Mouse (Mus musculus) heart, postnatal 0 days (tissue): ENCODE data around the gene Cox6a2. TPM values are rescaled to one million over a fixed set of nuclear protein-coding genes. Genes with fewer than 3 reads are reported as not detected.

Source experiments
- ATAC-seq: fragments of 200-750 bp; cut with Nextera tagmentation; 2 replicates; pipeline ENCODE4 v1.8.0; 2017; ENCODE audit warnings: low read depth, moderate number of reproducible peaks, moderate library complexity; ENCODE audit not compliant: insufficient read depth
- DNase-seq: peaks from one replicate; pipeline ENCODE4 v3.0.0-alpha.2; 2016; ENCODE audit warnings: low spot score
- H3K27ac ChIP-seq: fragments of 300-500 bp; sonication (generic); 2 replicates; pipeline ENCODE4 v1.5.1; 2014; ENCODE audit warnings: low read depth, mild to moderate bottlenecking
- H3K27me3 ChIP-seq: fragments of 300-500 bp; sonication (generic); 2 replicates; pipeline ENCODE4 v1.6.1; 2014; ENCODE audit warnings: low read length, mixed read lengths; ENCODE audit not compliant: control insufficient read depth, insufficient read depth
- H3K36me3 ChIP-seq: fragments of 300-500 bp; sonication (generic); replicated peaks from 2 replicates; pipeline ENCODE4 v1.6.1; 2014; ENCODE audit warnings: low read length, mixed read lengths; ENCODE audit not compliant: control insufficient read depth, insufficient read depth
- H3K4me1 ChIP-seq: fragments of 300-500 bp; sonication (generic); 2 replicates; pipeline ENCODE4 v1.6.1; 2014; ENCODE audit warnings: antibody characterized with exemption; ENCODE audit not compliant: control insufficient read depth, insufficient read depth
- H3K4me2 ChIP-seq: fragments of 300-500 bp; sonication (generic); 2 replicates; pipeline ENCODE4 v1.6.1; 2014; ENCODE audit warnings: low read depth, mild to moderate bottlenecking, low read length, moderate library complexity
- H3K4me3 ChIP-seq: fragments of 300-500 bp; sonication (generic); 2 replicates; pipeline ENCODE4 v1.5.1; 2014; ENCODE audit warnings: low read depth, low read length
- H3K9ac ChIP-seq: fragments of 300-500 bp; sonication (generic); replicated peaks from 2 replicates; pipeline ENCODE4 v1.6.1; 2014; ENCODE audit warnings: low read depth, low read length, mixed read lengths
- H3K9me3 ChIP-seq: fragments of 300-500 bp; sonication (generic); replicated peaks from 2 replicates; pipeline ENCODE4 v1.6.1; 2016; ENCODE audit warnings: low read length; ENCODE audit not compliant: control insufficient read depth
- CTCF ChIP-seq: IDR thresholded peaks from 2 replicates; pipeline ENCODE4 v1.5.1; 2016; ENCODE audit warnings: antibody characterized with exemption, control low read depth, low read depth
- EP300 ChIP-seq: IDR thresholded peaks from 2 replicates; pipeline ENCODE4 v1.6.1; 2016; ENCODE audit warnings: antibody characterized with exemption, low read depth
- WGBS: fragments of 180-500 bp; shearing (Covaris S2); extraction: QIAGEN DNeasy Blood & Tissue Kit; methylation state at CpG from one replicate; pipeline ENCODE4 v1.1.7; 2014; 5-methylcytosine and 5-hydroxymethylcytosine counted together
- polyA plus RNA-seq: library from polyadenylated mRNA; unstranded; fragments of >200 nt; fragmentation: Nextera tagmentation; extraction: Ambion mirVana; gene quantifications from 2 replicates; pipeline ENCODE4 v1.2.1, GENCODE M21; 2015
- total RNA-seq: library from RNA; depleted of rRNA; stranded (reverse); fragments of >200 nt; gene quantifications from 2 replicates; pipeline ENCODE4 v1.2.3, GENCODE M21; 2014; ENCODE audit warnings: low replicate concordance

The Cox6a2 gene
- total and polyA plus RNA-seq, 2 experiments from 2014 or later, result 1,223 to 3,388 TPM

- 0% methylated on average over 25 of the region's 25 CpGs for WGBS
- peaks cover 35% of the 10 kb centered on the region for H3K36me3 ChIP-seq
- TF ChIP-seq EP300 (no peak), CTCF (no peak)
Observed at GRCm38 (mm10) chr7:128237593-128237926, 31.4 kb upstream of the Cox6a2 start.

DNA sequence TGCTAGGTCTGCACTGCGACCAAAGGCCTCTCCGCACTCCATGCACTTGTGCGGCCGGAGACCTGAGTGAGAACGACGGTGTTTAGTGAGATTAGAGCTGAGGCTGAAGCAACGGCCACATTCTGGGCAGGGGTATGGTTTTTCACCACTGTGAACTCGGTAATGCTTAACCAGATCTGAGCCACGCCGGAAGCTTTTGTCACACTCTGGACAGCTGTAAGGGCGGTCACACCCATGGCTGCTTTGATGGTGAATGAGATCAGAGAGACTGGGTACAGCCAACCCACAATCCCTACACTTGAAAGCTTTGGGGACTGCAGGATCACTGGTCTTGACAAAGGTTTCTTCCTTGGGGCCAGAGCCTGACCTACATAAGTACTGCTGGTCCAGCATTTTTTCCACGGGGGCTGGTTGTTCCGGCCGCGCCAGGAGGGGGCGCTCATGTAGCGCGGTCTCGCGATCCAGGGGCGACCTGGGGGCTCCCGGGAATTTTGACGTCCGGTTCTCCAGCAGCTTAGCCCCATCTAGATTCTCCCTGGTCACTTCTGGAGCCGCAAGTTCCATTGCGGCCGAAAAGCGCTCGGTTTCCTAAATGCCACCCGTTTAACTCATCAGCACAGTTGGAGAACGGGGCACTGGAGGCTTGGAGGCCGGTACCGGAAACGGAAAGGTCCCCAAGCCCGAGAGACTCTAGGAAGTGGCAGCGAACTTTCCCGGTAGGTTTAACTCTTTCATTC, 30.8 kb upstream of the Cox6a2 start, which contains the start of gene Armc5:
Armc5 (plus strand) TSS at position 487 of the 737 bp plus-strand sequence.
- H3K4me3 ChIP-seq, result peak within 1 kb of the TSS; percentile 76
- H3K9ac ChIP-seq, result peak within 1 kb of the TSS; percentile 79
- WGBS, result 26% methylated on average over 37 of the region's 37 CpGs
- ATAC-seq (peak; percentile 37), DNase-seq (peak; percentile 84)
- H3K4me2 ChIP-seq, result peak within 1 kb of the TSS; percentile 86
- H3K27me3 ChIP-seq, result no peaks in the 10 kb centered on the region
- H3K4me1 ChIP-seq, result no peaks in the 10 kb centered on the region; the same call in 1 of the 2 replicates
- peak within 1 kb of the TSS; percentile 99 for H3K27ac ChIP-seq
- H3K9me3 ChIP-seq, result no peaks in the 10 kb centered on the region
- TF ChIP-seq CTCF, result peak; percentile 67
- TF ChIP-seq EP300, result no peak
- H3K36me3 ChIP-seq, result peaks cover 30% of the 10 kb centered on the region

More at GRCm38 (mm10) chr7:128237593-128237926, 31.4 kb upstream of the Cox6a2 start:
- Histone ChIP-seq H3K4me3 (peak overlapping the region; percentile 76), H3K9ac (peak overlapping the region; percentile 79), H3K27ac (peak overlapping the region; percentile 99), H3K4me2 (peak overlapping the region; percentile 86), H3K9me3 (no peaks in the 10 kb centered on the region), H3K4me1 (no peaks in the 10 kb centered on the region; the same call in 1 of the 2 replicates), H3K27me3 (no peaks in the 10 kb centered on the region)
- no peak for DNase-seq
- no peak for ATAC-seq

DNA sequence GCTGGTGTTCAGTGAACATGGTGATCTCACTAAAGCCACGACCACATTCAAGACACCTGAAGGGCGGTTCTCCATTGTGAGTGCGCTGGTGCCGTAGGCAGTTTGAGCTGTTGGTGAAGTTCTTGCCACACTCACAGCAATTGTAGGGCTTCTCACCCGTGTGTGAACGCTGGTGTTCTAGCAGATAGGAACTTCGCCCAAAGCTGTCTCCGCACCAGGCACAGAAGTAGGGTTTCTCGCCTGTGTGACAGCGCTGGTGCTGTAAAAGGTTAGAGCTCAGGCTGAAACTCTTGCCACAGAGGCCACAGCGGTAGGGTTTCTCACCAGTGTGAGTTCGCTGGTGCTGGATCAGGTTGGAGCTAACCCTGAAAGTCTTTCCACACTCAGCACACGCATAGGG, 30.2 kb upstream of the Cox6a2 start:
- H3K9ac ChIP-seq, result peak overlapping the region; percentile 79; the same call in 1 of the 2 replicates
- 91% methylated on average over 13 of the region's 13 CpGs for WGBS

DNA sequence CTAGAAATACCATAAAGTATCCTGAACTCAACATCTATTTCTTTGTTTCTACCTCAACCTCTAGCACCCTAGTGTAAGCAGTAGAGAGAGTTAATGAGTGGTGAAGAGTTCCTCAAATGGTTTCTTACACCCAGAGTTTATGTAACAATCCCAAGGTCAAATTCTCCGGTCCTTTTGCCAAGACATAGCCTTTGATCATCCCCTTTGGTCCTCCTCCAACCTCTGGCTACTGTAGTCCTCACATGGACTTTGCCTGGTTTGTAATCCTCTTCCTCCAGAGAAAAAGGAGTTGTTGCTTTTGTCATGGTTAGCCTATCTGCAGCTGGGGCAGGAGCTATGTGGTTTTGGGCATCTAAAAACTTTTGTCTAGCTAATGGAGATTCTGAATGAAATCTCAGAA, 29.3 kb upstream of the Cox6a2 start:
- 64% methylated on average over 1 of the region's 1 CpGs for WGBS
- Histone ChIP-seq H3K4me2 (no peak overlapping the region), H3K27me3 (no peaks in the 10 kb centered on the region), H3K36me3 (peaks cover 15% of the 10 kb centered on the region), H3K9me3 (no peaks in the 10 kb centered on the region), H3K4me3 (no peak overlapping the region), H3K9ac (no peak overlapping the region), H3K27ac (no peak overlapping the region), H3K4me1 (no peaks in the 10 kb centered on the region; the same call in 1 of the 2 replicates)
- DNase-seq (no peak), ATAC-seq (no peak)
- TF ChIP-seq EP300 (no peak), CTCF (no peak)

More for the DNA sequence above, 30.2 kb upstream of the Cox6a2 start:
- Histone ChIP-seq H3K4me1 (no peaks in the 10 kb centered on the region; the same call in 1 of the 2 replicates), H3K4me3 (no peak overlapping the region), H3K9me3 (no peaks in the 10 kb centered on the region), H3K36me3 (peaks cover 24% of the 10 kb centered on the region), H3K4me2 (no peak overlapping the region), H3K27ac (no peak overlapping the region), H3K27me3 (no peaks in the 10 kb centered on the region)
- DNase-seq, result no peak
- no peak for ATAC-seq
- no peak for TF ChIP-seq CTCF
- no peak for TF ChIP-seq EP300

DNA sequence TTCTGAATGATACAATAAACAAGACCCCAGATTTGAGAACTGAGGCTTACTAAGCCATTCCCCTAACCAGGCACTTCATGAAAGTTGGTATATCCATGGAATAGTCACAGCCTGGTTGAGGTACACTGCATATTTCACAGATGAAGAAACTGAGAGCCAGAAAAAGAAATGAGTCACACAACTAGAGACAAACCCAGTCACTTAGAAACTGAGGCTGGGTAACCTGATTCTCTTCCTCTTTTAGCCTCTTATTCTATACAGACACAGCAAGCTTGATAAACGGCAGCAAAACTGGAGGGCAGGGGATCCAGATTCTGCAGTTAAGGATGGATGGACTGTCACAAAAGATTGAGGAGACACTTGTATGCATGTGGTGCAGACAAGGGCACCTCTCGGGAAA, 28.6 kb upstream of the Cox6a2 start:
- Histone ChIP-seq H3K27ac (no peak overlapping the region), H3K9me3 (no peaks in the 10 kb centered on the region), H3K27me3 (no peaks in the 10 kb centered on the region), H3K36me3 (peaks cover 8% of the 10 kb centered on the region), H3K4me3 (no peak overlapping the region), H3K9ac (no peak overlapping the region), H3K4me1 (no peaks in the 10 kb centered on the region; the same call in 1 of the 2 replicates), H3K4me2 (no peak overlapping the region)
- ATAC-seq, result no peak
- TF ChIP-seq EP300 (no peak), CTCF (no peak)
- WGBS, result 75% methylated on average over 2 of the region's 2 CpGs
- DNase-seq, result no peak
